Mouse (Mus musculus) thymus, adult 2 months (tissue): ENCODE results near the gene Kndc1.

ENCODE experiments used
- CTCF ChIP-seq: fragments of 200-500 bp; IDR thresholded peaks from 2 replicates; pipeline ENCODE4 v1.5.1; 2012; ENCODE audit warnings: mild to moderate bottlenecking, control low read depth, low read length, moderate library complexity, borderline replicate concordance; ENCODE audit not compliant: control insufficient read depth, poor library complexity, insufficient read depth; ENCODE audit errors: extremely low read depth
- POLR2A ChIP-seq: fragments of 200-500 bp; IDR thresholded peaks from 2 replicates; pipeline ENCODE4 v1.6.1; 2012; ENCODE audit warnings: mild to moderate bottlenecking, low read length, control low read depth, moderate library complexity; ENCODE audit not compliant: control insufficient read depth, poor library complexity, insufficient read depth; ENCODE audit errors: extremely low read depth

GRCm38 (mm10) chr7:139918262-139918661 is 23.8 kb downstream of the Kndc1 start:
- no peak for TF ChIP-seq CTCF
- no peak for TF ChIP-seq POLR2A
